21 mouse cellular contexts compared by ENCODE assay signal in the genomic region with DNA sequence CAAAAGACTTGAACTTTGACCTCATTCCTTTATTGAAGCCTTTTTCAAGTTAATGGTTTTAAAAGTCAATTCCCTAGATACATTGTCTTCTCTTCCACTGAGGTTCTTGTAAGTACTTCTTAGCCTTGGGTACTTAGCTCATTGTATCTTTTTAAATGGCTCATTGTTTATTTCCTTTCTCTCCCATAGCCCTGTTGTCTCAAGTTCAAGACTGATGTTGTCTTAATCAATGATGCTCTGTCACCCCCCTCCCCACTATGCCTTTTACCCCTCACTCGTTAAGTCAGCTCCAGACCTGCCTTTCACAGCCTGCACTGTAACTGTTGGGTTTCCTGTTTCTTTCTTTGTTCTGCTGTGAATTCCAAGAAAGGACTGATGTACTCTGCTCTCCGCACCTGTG.
"Had no signal": no experiment of that assay in that cellular context is flagged by ENCODE, and none has a peak within 500 bp of the region (broad histone marks: within the 10 kb centered on the region; RNA-seq: fewer than 3 reads in every experiment).

No protein-coding gene starts in this region.

- ATAC-seq: liver, postnatal 0 days; lung, postnatal 0 days; midbrain, embryonic 16.5 days had no signal

- H3K4me1 ChIP-seq: midbrain, embryonic 12.5 days had no signal

- DNase-seq: liver, postnatal 0 days; lung, adult 2 months; lung, postnatal 14 days; lung, postnatal 36 days; midbrain, embryonic 14.5 days; retina, postnatal 1 day; right cerebral cortex, adult 18-20 months; right cerebral cortex, postnatal 25 days; right cerebral cortex, postnatal 4 days; spleen, adult 18-20 months; thymus, adult 18-20 months; thymus, postnatal 14 days; thymus, postnatal 36 days had no signal

- H3K36me3 ChIP-seq: lung, embryonic 15.5 days; midbrain, embryonic 10.5 days; midbrain, embryonic 12.5 days; neural tube, embryonic 13.5 days; neural tube, embryonic 15.5 days had no signal

- H3K27ac ChIP-seq: lung, embryonic 15.5 days; midbrain, embryonic 10.5 days; midbrain, embryonic 12.5 days; neural tube, embryonic 13.5 days; neural tube, embryonic 15.5 days had no signal

- H3K9me3 ChIP-seq: lung, embryonic 15.5 days; midbrain, embryonic 10.5 days; midbrain, embryonic 12.5 days; neural tube, embryonic 13.5 days; neural tube, embryonic 15.5 days had no signal

- H3K4me3 ChIP-seq: lung, embryonic 15.5 days; midbrain, embryonic 10.5 days; midbrain, embryonic 12.5 days; myocyte; neural tube, embryonic 13.5 days; neural tube, embryonic 15.5 days had no signal

- H3K9ac ChIP-seq: liver, postnatal 0 days; lung, embryonic 15.5 days; midbrain, embryonic 12.5 days; neural tube, embryonic 13.5 days; neural tube, embryonic 15.5 days had no signal

- H3K27me3 ChIP-seq: lung, embryonic 15.5 days; neural tube, embryonic 13.5 days; neural tube, embryonic 15.5 days had no signal

- H3K4me2 ChIP-seq: lung, embryonic 15.5 days; midbrain, embryonic 12.5 days; neural tube, embryonic 13.5 days; neural tube, embryonic 15.5 days had no signal
